Mouse (Mus musculus): ENCODE data around the gene Col28a1. TPM values are rescaled to one million over a fixed set of nuclear protein-coding genes. Genes with fewer than 3 reads are reported as not detected.

Col28a1 gene
- polyA plus RNA-seq, 1 experiment from 2014 or later: 0.58 TPM

- Histone ChIP-seq H3K36me3 (no peaks in the 10 kb centered on the region), H3K4me3 (no peak overlapping the region), H3K9ac (no peak overlapping the region), H3K27me3 (no peaks in the 10 kb centered on the region), H3K4me1 (no peaks in the 10 kb centered on the region), H3K4me2 (replicated peaks) (no peak overlapping the region), H3K27ac (no peak overlapping the region), H3K9me3 (no peaks in the 10 kb centered on the region)
- WGBS: 83% methylated on average over 2 of the region's 2 CpGs
- ATAC-seq (ENCODE audit: insufficient number of reproducible peaks, insufficient read depth, low FRiP score, low TSS enrichment): no peak
Observed at GRCm38 (mm10) chr6:8118577-8118976, 73.8 kb downstream of the Col28a1 start.

DNA sequence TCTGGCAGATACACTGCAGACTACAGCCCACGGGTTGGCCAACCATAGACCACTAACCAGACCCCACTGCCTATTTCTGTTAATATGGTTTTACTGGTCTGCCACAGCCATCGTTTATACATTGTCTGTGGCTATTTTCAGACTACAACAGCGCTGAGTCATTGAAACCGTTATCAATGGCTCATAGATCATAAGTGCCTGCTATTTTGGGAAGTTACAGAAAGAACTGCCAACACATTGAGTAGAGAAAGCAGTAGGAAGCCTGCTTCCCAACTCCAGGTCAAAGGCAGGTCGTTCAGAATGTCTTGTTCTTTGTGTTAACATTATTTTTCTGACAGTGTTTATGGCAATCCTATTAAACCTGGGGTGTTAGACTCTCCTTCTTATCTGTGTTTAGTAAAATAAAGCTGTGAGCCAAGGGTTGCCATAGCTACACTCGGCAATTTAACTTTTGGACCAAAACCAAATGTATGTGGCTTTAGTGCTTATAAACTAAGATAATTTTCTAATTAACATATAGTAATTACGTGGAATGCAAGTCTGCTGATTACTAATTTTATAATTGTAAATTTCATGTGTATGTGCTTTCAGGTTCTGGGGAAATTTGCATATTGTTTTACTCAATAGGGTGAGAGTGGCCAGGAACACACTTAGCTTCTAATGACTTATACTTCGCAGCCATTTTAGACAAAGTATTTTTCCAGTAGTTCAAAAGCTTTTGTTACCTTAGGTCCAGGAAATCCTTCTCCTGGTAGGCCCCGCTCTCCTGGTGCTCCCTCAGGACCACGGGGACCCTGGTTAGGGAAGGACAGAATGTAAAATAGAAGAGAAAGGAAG is 86.3 kb downstream of the Col28a1 start:
- no peak overlapping the region for H3K4me3 ChIP-seq
- H3K4me2 ChIP-seq (replicated peaks): no peak overlapping the region
- H3K9me3 ChIP-seq: no peaks in the 10 kb centered on the region
- H3K27me3 ChIP-seq: no peaks in the 10 kb centered on the region
- H3K36me3 ChIP-seq: no peaks in the 10 kb centered on the region
- no peak overlapping the region for H3K27ac ChIP-seq
- no peak overlapping the region for H3K9ac ChIP-seq
- H3K4me1 ChIP-seq: no peaks in the 10 kb centered on the region
- no peak for ATAC-seq (ENCODE audit: insufficient number of reproducible peaks, insufficient read depth, low FRiP score, low TSS enrichment)
- 82% methylated on average over 10 of the region's 10 CpGs for WGBS

GRCm38 (mm10) chr6:8101224-8101623 is 91.2 kb downstream of the Col28a1 start:
- ATAC-seq (ENCODE audit: insufficient number of reproducible peaks, insufficient read depth, low FRiP score, low TSS enrichment): no peak
- Histone ChIP-seq H3K4me2 (replicated peaks) (no peak overlapping the region), H3K27me3 (no peaks in the 10 kb centered on the region), H3K27ac (no peak overlapping the region), H3K36me3 (no peaks in the 10 kb centered on the region), H3K4me1 (no peaks in the 10 kb centered on the region), H3K9me3 (no peaks in the 10 kb centered on the region), H3K9ac (no peak overlapping the region), H3K4me3 (no peak overlapping the region)

DNA sequence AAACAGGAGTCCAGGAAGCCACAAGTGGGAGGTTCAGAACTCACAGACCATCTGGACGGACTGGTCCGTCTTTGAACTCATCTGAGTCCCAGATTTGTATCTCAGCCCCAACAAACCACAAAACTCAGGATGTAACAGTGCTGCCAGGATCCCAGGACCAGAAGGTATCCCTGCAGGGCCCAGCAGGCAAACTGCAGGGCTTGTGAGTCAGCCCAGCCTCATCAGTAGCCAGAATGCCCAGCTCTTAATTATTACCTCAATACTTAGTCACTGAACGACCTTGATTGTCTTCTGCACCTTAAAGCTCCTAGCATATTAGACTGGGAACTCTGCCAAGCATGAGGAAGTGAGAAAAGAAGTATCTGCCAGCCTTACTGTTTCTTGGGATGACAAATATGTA is 96.6 kb downstream of the Col28a1 start:
- no peaks in the 10 kb centered on the region for H3K4me1 ChIP-seq
- H3K36me3 ChIP-seq: no peaks in the 10 kb centered on the region
- no peaks in the 10 kb centered on the region for H3K27me3 ChIP-seq
- H3K9me3 ChIP-seq: no peaks in the 10 kb centered on the region
- no peak overlapping the region for H3K4me2 ChIP-seq (replicated peaks)
- ATAC-seq (ENCODE audit: insufficient number of reproducible peaks, insufficient read depth, low FRiP score, low TSS enrichment): no peak
- WGBS: 67% methylated on average over 3 of the region's 3 CpGs
- H3K27ac ChIP-seq: no peak overlapping the region
- no peak overlapping the region for H3K4me3 ChIP-seq
- no peak overlapping the region for H3K9ac ChIP-seq

- 80% methylated on average over 8 of the region's 8 CpGs for WGBS
- no peaks in the 10 kb centered on the region for H3K9me3 ChIP-seq
- no peak overlapping the region for H3K27ac ChIP-seq
- H3K4me1 ChIP-seq: no peaks in the 10 kb centered on the region
- H3K9ac ChIP-seq: no peak overlapping the region
- no peak overlapping the region for H3K4me2 ChIP-seq (replicated peaks)
- no peaks in the 10 kb centered on the region for H3K27me3 ChIP-seq
- H3K4me3 ChIP-seq: no peak overlapping the region
- no peak for ATAC-seq (ENCODE audit: insufficient number of reproducible peaks, insufficient read depth, low FRiP score, low TSS enrichment)
- no peaks in the 10 kb centered on the region for H3K36me3 ChIP-seq
Observed at GRCm38 (mm10) chr6:8094160-8094953, 98.1 kb downstream of the Col28a1 start.

- Histone ChIP-seq H3K9ac (no peak overlapping the region), H3K27me3 (no peaks in the 10 kb centered on the region), H3K4me3 (no peak overlapping the region), H3K4me1 (no peaks in the 10 kb centered on the region), H3K9me3 (no peaks in the 10 kb centered on the region), H3K27ac (no peak overlapping the region), H3K4me2 (replicated peaks) (no peak overlapping the region), H3K36me3 (no peaks in the 10 kb centered on the region)
- no peak for ATAC-seq (ENCODE audit: insufficient number of reproducible peaks, insufficient read depth, low FRiP score, low TSS enrichment)
- WGBS: 86% methylated on average over 7 of the region's 7 CpGs
Observed at GRCm38 (mm10) chr6:8093556-8093955, 98.9 kb downstream of the Col28a1 start.

- Histone ChIP-seq H3K4me3 (no peak overlapping the region), H3K4me1 (0 out of 2 replicates have a peak, but pooled peaks cover 4% of the 10 kb centered on the region), H3K9ac (no peak overlapping the region), H3K9me3 (no peaks in the 10 kb centered on the region), H3K36me3 (no peaks in the 10 kb centered on the region), H3K27ac (no peak overlapping the region), H3K27me3 (no peaks in the 10 kb centered on the region), H3K4me2 (replicated peaks) (no peak overlapping the region)
- no peak for ATAC-seq (ENCODE audit: insufficient number of reproducible peaks, insufficient read depth, low FRiP score, low TSS enrichment)
- 57% methylated on average over 3 of the region's 3 CpGs for WGBS
Observed at GRCm38 (mm10) chr6:8086847-8087246, 105.6 kb downstream of the Col28a1 start.

- Histone ChIP-seq H3K4me1 (0 out of 2 replicates have a peak, but pooled peaks cover 4% of the 10 kb centered on the region), H3K36me3 (no peaks in the 10 kb centered on the region), H3K9ac (no peak overlapping the region), H3K27me3 (no peaks in the 10 kb centered on the region), H3K4me2 (replicated peaks) (no peak overlapping the region), H3K9me3 (no peaks in the 10 kb centered on the region), H3K4me3 (no peak overlapping the region), H3K27ac (no peak overlapping the region)
- ATAC-seq (ENCODE audit: insufficient number of reproducible peaks, insufficient read depth, low FRiP score, low TSS enrichment): no peak
- 69% methylated on average over 7 of the region's 7 CpGs for WGBS
Observed at GRCm38 (mm10) chr6:8084806-8085205, 107.6 kb downstream of the Col28a1 start.

- Histone ChIP-seq H3K36me3 (no peaks in the 10 kb centered on the region), H3K27ac (no peak overlapping the region), H3K4me2 (replicated peaks) (no peak overlapping the region), H3K9ac (no peak overlapping the region), H3K4me1 (0 out of 2 replicates have a peak, but pooled peaks cover 4% of the 10 kb centered on the region), H3K9me3 (no peaks in the 10 kb centered on the region), H3K4me3 (no peak overlapping the region), H3K27me3 (no peaks in the 10 kb centered on the region)
- WGBS: 43% methylated on average over 2 of the region's 2 CpGs
- no peak for ATAC-seq (ENCODE audit: insufficient number of reproducible peaks, insufficient read depth, low FRiP score, low TSS enrichment)
Observed at GRCm38 (mm10) chr6:8083196-8083595, 109.2 kb downstream of the Col28a1 start.

- ATAC-seq (ENCODE audit: insufficient number of reproducible peaks, insufficient read depth, low FRiP score, low TSS enrichment): 0 out of 2 replicates have a peak, but pooled peaks have one; percentile 58
- Histone ChIP-seq H3K4me1 (no peaks in the 10 kb centered on the region), H3K36me3 (no peaks in the 10 kb centered on the region), H3K27ac (peak overlapping the region; percentile 47; the same call in 1 of the 2 replicates), H3K4me2 (replicated peaks) (no peak overlapping the region), H3K9me3 (no peaks in the 10 kb centered on the region), H3K4me3 (no peak overlapping the region), H3K27me3 (no peaks in the 10 kb centered on the region), H3K9ac (no peak overlapping the region)
- WGBS: 23% methylated on average over 5 of the region's 5 CpGs
Observed at GRCm38 (mm10) chr6:8077572-8078146, 114.8 kb downstream of the Col28a1 start.

GRCm38 (mm10) chr6:8074914-8075313 is 117.5 kb downstream of the Col28a1 start:
- H3K27ac ChIP-seq: no peak overlapping the region
- ATAC-seq (ENCODE audit: insufficient number of reproducible peaks, insufficient read depth, low FRiP score, low TSS enrichment): no peak
- no peaks in the 10 kb centered on the region for H3K9me3 ChIP-seq
- H3K4me2 ChIP-seq (replicated peaks): no peak overlapping the region
- 63% methylated on average over 2 of the region's 2 CpGs for WGBS
- H3K27me3 ChIP-seq: no peaks in the 10 kb centered on the region
- no peak overlapping the region for H3K9ac ChIP-seq
- H3K4me3 ChIP-seq: no peak overlapping the region
- H3K36me3 ChIP-seq: no peaks in the 10 kb centered on the region
- H3K4me1 ChIP-seq: no peaks in the 10 kb centered on the region
